Mouse (Mus musculus) hindbrain, embryonic 13.5 days (tissue): ENCODE measurements around the gene Tufm. TPM values are rescaled to one million over a fixed set of nuclear protein-coding genes. Genes with fewer than 3 reads are reported as not detected.
"Not testable (repeated sequence)": the region's sequence is repeated elsewhere in the genome, so short reads cannot be mapped to it uniquely, and the experiment has no call there.

Source experiments
- ATAC-seq: fragments of 200-750 bp; cut with Nextera tagmentation; 2 replicates; pipeline ENCODE4 v1.8.0; 2017; ENCODE audit warnings: moderate TSS enrichment; ENCODE audit not compliant: low FRiP score
- H3K27ac ChIP-seq: fragments of 300-500 bp; sonication (generic); 2 replicates; pipeline ENCODE4 v1.5.1; 2015; ENCODE audit warnings: inconsistent platforms, mild to moderate bottlenecking, moderate library complexity
- H3K27me3 ChIP-seq: fragments of 300-500 bp; sonication (generic); 2 replicates; pipeline ENCODE4 v1.6.1; 2015; ENCODE audit warnings: mild to moderate bottlenecking, inconsistent platforms
- H3K36me3 ChIP-seq: fragments of 300-500 bp; sonication (generic); 2 replicates; pipeline ENCODE4 v1.6.1; 2015; ENCODE audit warnings: mild to moderate bottlenecking, inconsistent platforms
- H3K4me1 ChIP-seq: fragments of 300-500 bp; sonication (generic); replicated peaks from 2 replicates; pipeline ENCODE4 v1.6.1; 2015; ENCODE audit warnings: inconsistent platforms
- H3K4me2 ChIP-seq: fragments of 300-500 bp; sonication (generic); 2 replicates; pipeline ENCODE4 v1.6.1; 2015; ENCODE audit warnings: inconsistent platforms, mild to moderate bottlenecking, moderate library complexity
- H3K4me3 ChIP-seq: fragments of 300-500 bp; sonication (generic); 2 replicates; pipeline ENCODE4 v1.5.1; 2015; ENCODE audit warnings: mild to moderate bottlenecking, inconsistent platforms
- H3K9ac ChIP-seq: fragments of 300-500 bp; sonication (generic); 2 replicates; pipeline ENCODE4 v1.6.1; 2015; ENCODE audit warnings: mild to moderate bottlenecking, inconsistent platforms
- H3K9me3 ChIP-seq: fragments of 300-500 bp; sonication (generic); 2 replicates; pipeline ENCODE4 v1.6.1; 2016; ENCODE audit warnings: inconsistent platforms
- WGBS: fragments of 180-500 bp; shearing (Covaris S2); methylation state at CpG from one replicate; pipeline ENCODE4 v1.1.7; 2015; 5-methylcytosine and 5-hydroxymethylcytosine counted together
- polyA plus RNA-seq: library from polyadenylated mRNA; unstranded; fragments of >200 nt; fragmentation: Nextera tagmentation; extraction: Ambion mirVana; gene quantifications from 2 replicates; pipeline ENCODE4 v1.2.1, GENCODE M21; 2015

Tufm gene
- polyA plus RNA-seq, 1 experiment from 2014 or later, result 120 TPM

GRCm38 (mm10) chr7:126482392-126482871, 4.7 kb upstream of the Tufm start:
- Histone ChIP-seq H3K27ac (peak overlapping the region; percentile 73; the same call in 1 of the 2 replicates), H3K9me3 (no peaks in the 10 kb centered on the region), H3K27me3 (no peaks in the 10 kb centered on the region), H3K4me2 (peak overlapping the region; percentile 56), H3K4me1 (peaks cover 9% of the 10 kb centered on the region), H3K36me3 (no peaks in the 10 kb centered on the region), H3K9ac (peak overlapping the region; percentile 66), H3K4me3 (peak overlapping the region; percentile 30)
- under 1% methylated on average over 23 of the region's 23 CpGs for WGBS
- ATAC-seq, result no peak

GRCm38 (mm10) chr7:126487617-126488385, 640 bp downstream of the Tufm start:
- peak overlapping the region; percentile 86 for H3K9ac ChIP-seq
- H3K36me3 ChIP-seq, result peaks cover 36% of the 10 kb centered on the region
- 18% methylated on average over 23 of the region's 25 CpGs for WGBS
- H3K9me3 ChIP-seq, ATAC-seq, H3K27me3 ChIP-seq: not testable (repeated sequence)
- peak overlapping the region; percentile 67 for H3K4me3 ChIP-seq
- H3K27ac ChIP-seq, result peak overlapping the region; percentile 58; the same call in 1 of the 2 replicates
- peak overlapping the region; percentile 98 for H3K4me2 ChIP-seq
- peaks cover 18% of the 10 kb centered on the region for H3K4me1 ChIP-seq

- Histone ChIP-seq H3K9ac (no peak overlapping the region), H3K9me3 (no peaks in the 10 kb centered on the region), H3K4me2 (no peak overlapping the region), H3K36me3 (peaks cover 68% of the 10 kb centered on the region), H3K4me3 (no peak overlapping the region), H3K27me3 (no peaks in the 10 kb centered on the region), H3K27ac (no peak overlapping the region), H3K4me1 (peaks cover 18% of the 10 kb centered on the region)
- ATAC-seq, result no peak
- WGBS, result 83% methylated on average over 1 of the region's 1 CpGs
Observed at GRCm38 (mm10) chr7:126491005-126491404, 3.8 kb downstream of the Tufm start.

GRCm38 (mm10) chr7:126491973-126492372, 4.8 kb downstream of the Tufm start:
- Histone ChIP-seq H3K27me3 (no peaks in the 10 kb centered on the region), H3K9ac (no peak overlapping the region)

GRCm38 (mm10) chr7:126494120-126494519, 7.0 kb downstream of the Tufm start:
- Histone ChIP-seq H3K4me2 (no peak overlapping the region), H3K27me3 (no peaks in the 10 kb centered on the region), H3K9ac (no peak overlapping the region), H3K9me3 (no peaks in the 10 kb centered on the region), H3K4me1 (0 out of 2 replicates have a peak, but pooled peaks cover 5% of the 10 kb centered on the region), H3K4me3 (no peak overlapping the region), H3K36me3 (peaks cover 96% of the 10 kb centered on the region), H3K27ac (no peak overlapping the region)
- WGBS, result 98% methylated on average over 6 of the region's 6 CpGs
- ATAC-seq, result no peak

More at GRCm38 (mm10) chr7:126491973-126492372, 4.8 kb downstream of the Tufm start:
- WGBS, result 36% methylated on average over 11 of the region's 11 CpGs
- H3K4me2 ChIP-seq, result no peak overlapping the region
- no peak overlapping the region for H3K4me3 ChIP-seq
- H3K27ac ChIP-seq, result no peak overlapping the region
- no peak for ATAC-seq
- peaks cover 15% of the 10 kb centered on the region for H3K4me1 ChIP-seq
- no peaks in the 10 kb centered on the region for H3K9me3 ChIP-seq
- peaks cover 78% of the 10 kb centered on the region for H3K36me3 ChIP-seq

- no peaks in the 10 kb centered on the region for H3K27me3 ChIP-seq
- no peak overlapping the region for H3K4me3 ChIP-seq
- no peaks in the 10 kb centered on the region for H3K9me3 ChIP-seq
- peaks cover 19% of the 10 kb centered on the region for H3K4me1 ChIP-seq
- H3K9ac ChIP-seq, result no peak overlapping the region
- H3K4me2 ChIP-seq, result no peak overlapping the region
- ATAC-seq, result no peak
- WGBS, result 92% methylated on average over 5 of the region's 5 CpGs
- no peak overlapping the region for H3K27ac ChIP-seq
- peaks cover 95% of the 10 kb centered on the region for H3K36me3 ChIP-seq
Observed at GRCm38 (mm10) chr7:126496475-126496874, 9.3 kb downstream of the Tufm start.

- no peak overlapping the region for H3K9ac ChIP-seq
- H3K4me2 ChIP-seq, result no peak overlapping the region
- H3K27ac ChIP-seq, result no peak overlapping the region
- H3K9me3 ChIP-seq, result no peaks in the 10 kb centered on the region
- H3K36me3 ChIP-seq, result peaks cover 82% of the 10 kb centered on the region
- no peak overlapping the region for H3K4me3 ChIP-seq
- H3K27me3 ChIP-seq, result no peaks in the 10 kb centered on the region
- 89% methylated on average over 12 of the region's 12 CpGs for WGBS
- peaks cover 17% of the 10 kb centered on the region for H3K4me1 ChIP-seq
- no peak for ATAC-seq
Observed at GRCm38 (mm10) chr7:126497966-126498365, 10.8 kb downstream of the Tufm start.

- no peak for ATAC-seq
- H3K4me3 ChIP-seq, result no peak overlapping the region
- no peak overlapping the region for H3K27ac ChIP-seq
- no peak overlapping the region for H3K4me2 ChIP-seq
- no peaks in the 10 kb centered on the region for H3K27me3 ChIP-seq
- H3K4me1 ChIP-seq, result peaks cover 22% of the 10 kb centered on the region
- peaks cover 68% of the 10 kb centered on the region for H3K36me3 ChIP-seq
- 97% methylated on average over 7 of the region's 7 CpGs for WGBS
- H3K9ac ChIP-seq, result no peak overlapping the region
- H3K9me3 ChIP-seq, result no peaks in the 10 kb centered on the region
Observed at GRCm38 (mm10) chr7:126499416-126499815, 12.3 kb downstream of the Tufm start.

- peak overlapping the region; percentile 93 for H3K4me3 ChIP-seq
- H3K27me3 ChIP-seq, result no peaks in the 10 kb centered on the region
- H3K4me1 ChIP-seq, result peaks cover 22% of the 10 kb centered on the region
- H3K9ac ChIP-seq, result peak overlapping the region; percentile 99
- peaks cover 45% of the 10 kb centered on the region for H3K36me3 ChIP-seq
- H3K4me2 ChIP-seq, result peak overlapping the region; percentile 78
- no peak for ATAC-seq
- 6% methylated on average over 9 of the region's 9 CpGs for WGBS
- peak overlapping the region; percentile 100 for H3K27ac ChIP-seq
- H3K9me3 ChIP-seq, result no peaks in the 10 kb centered on the region
Observed at GRCm38 (mm10) chr7:126501684-126502022, 14.5 kb downstream of the Tufm start.

- WGBS, result under 1% methylated on average over 52 of the region's 57 CpGs
- H3K4me2 ChIP-seq, result peak overlapping the region; percentile 78
Observed at GRCm38 (mm10) chr7:126502023-126502741, 15.0 kb downstream of the Tufm start.

GRCm38 (mm10) chr7:126502751-126503150, 15.6 kb downstream of the Tufm start:
- H3K4me3 ChIP-seq, result peak overlapping the region; percentile 93
- no peaks in the 10 kb centered on the region for H3K27me3 ChIP-seq
- H3K9ac ChIP-seq, result peak overlapping the region; percentile 99
- H3K36me3 ChIP-seq, result peaks cover 34% of the 10 kb centered on the region
- WGBS, result 0% methylated on average over 40 of the region's 40 CpGs
- peaks cover 22% of the 10 kb centered on the region for H3K4me1 ChIP-seq
- H3K4me2 ChIP-seq, result peak overlapping the region; percentile 78
- H3K27ac ChIP-seq, result peak overlapping the region; percentile 100
- no peak; the same call in 1 of the 2 replicates for ATAC-seq
- no peaks in the 10 kb centered on the region for H3K9me3 ChIP-seq

More at GRCm38 (mm10) chr7:126502023-126502741, 15.0 kb downstream of the Tufm start:
- Histone ChIP-seq H3K4me3 (peak overlapping the region; percentile 93), H3K27ac (peak overlapping the region; percentile 100), H3K9ac (peak overlapping the region; percentile 99), H3K9me3 (no peaks in the 10 kb centered on the region), H3K27me3 (no peaks in the 10 kb centered on the region), H3K4me1 (peaks cover 22% of the 10 kb centered on the region), H3K36me3 (peaks cover 40% of the 10 kb centered on the region)
- peak; percentile 92 for ATAC-seq

- under 1% methylated on average over 64 of the region's 72 CpGs for WGBS
Observed at GRCm38 (mm10) chr7:126503273-126503878, 16.2 kb downstream of the Tufm start, which contains the start of gene Atxn2l. Gene Atxn2l, minus strand, starts transcription at chr7:126503437.

More at GRCm38 (mm10) chr7:126503273-126503878, 16.2 kb downstream of the Tufm start, which contains the start of gene Atxn2l:
- peak within 1 kb of the TSS; percentile 78 for H3K4me2 ChIP-seq
- H3K27ac ChIP-seq, result peak within 1 kb of the TSS; percentile 100
- H3K4me3 ChIP-seq, result peak within 1 kb of the TSS; percentile 93
- H3K27me3 ChIP-seq, result no peaks in the 10 kb centered on the region
- no peaks in the 10 kb centered on the region for H3K9me3 ChIP-seq
- H3K36me3 ChIP-seq, result peaks cover 28% of the 10 kb centered on the region
- peak; percentile 85 for ATAC-seq
- H3K4me1 ChIP-seq, result peaks cover 22% of the 10 kb centered on the region
- H3K9ac ChIP-seq, result peak within 1 kb of the TSS; percentile 99
